Comparison of ENCODE assay signal across 8 mouse cellular contexts in the genomic region with DNA sequence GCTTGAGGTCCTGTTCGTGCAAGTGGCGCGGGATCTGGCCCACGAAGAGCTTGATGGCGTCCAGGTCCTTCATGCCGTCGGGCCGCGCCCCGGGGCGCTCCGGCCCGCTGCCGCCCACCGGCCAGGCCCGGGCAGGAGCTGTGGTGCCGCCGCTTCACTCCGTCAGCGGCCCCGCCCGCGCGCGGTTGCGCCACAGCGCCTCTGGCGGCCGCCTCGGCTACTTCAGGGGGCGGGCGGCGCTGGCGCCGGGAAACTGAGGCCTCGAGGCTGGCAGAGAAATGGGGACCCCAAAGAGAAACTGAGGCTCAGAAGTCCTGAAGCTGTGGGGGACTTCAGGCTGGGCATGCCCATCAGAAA. TPM values are rescaled to one million over a fixed set of nuclear protein-coding genes. Genes with fewer than 3 reads are reported as not detected.
DNase-seq lines count a peak whose midpoint lies in the region; ATAC-seq and TF ChIP-seq lines count a peak whose summit lies in the region.

Gene Celf5 (minus strand): TSS at position 177 of the 357 bp plus-strand sequence.

- ATAC-seq in hindbrain, embryonic 11.5 days (ENCODE audit: low FRiP score): peak; percentile 55

- under 1% methylated on average over 36 of the region's 36 CpGs for WGBS in kidney, adult 2 months
- WGBS in hindbrain, embryonic 11.5 days: under 1% methylated on average over 35 of the region's 36 CpGs
- under 1% methylated on average over 36 of the region's 36 CpGs for WGBS in small intestine, adult 2 months

- peak; percentile 41 for DNase-seq in kidney, adult 2 months
- DNase-seq in kidney, adult 8-10 months: no peak
- peak; percentile 68 for DNase-seq in adrenal gland, postnatal 14 days
- peak; percentile 85 for DNase-seq in hindbrain, embryonic 11.5 days (ENCODE audit: low spot score)
- peak; percentile 69 to 79 for DNase-seq in left cerebral cortex, postnatal 25 days (ENCODE audit: low spot score in 2 of 2)

- no peaks in the 10 kb centered on the region for H3K4me1 ChIP-seq in kidney, adult 2 months (ENCODE audit: control insufficient read depth, insufficient read depth, low read length)
- no peaks in the 10 kb centered on the region for H3K4me1 ChIP-seq in embryonic fibroblast, embryonic 13.5 days (ENCODE audit: control insufficient read depth, insufficient read depth, low read length)
- H3K4me1 ChIP-seq in hindbrain, embryonic 11.5 days (replicated peaks; ENCODE audit: control insufficient read depth, insufficient read depth, low read length): peaks cover 4% of the 10 kb centered on the region
- H3K4me1 ChIP-seq in megakaryocyte, embryonic 14.5 days: peaks cover 50% of the 10 kb centered on the region
- H3K4me1 ChIP-seq in small intestine, adult 2 months (ENCODE audit: control insufficient read depth, insufficient read depth, insufficient read length, low read length): peaks cover 8% of the 10 kb centered on the region; the same call in 1 of the 2 replicates

- no peaks in the 10 kb centered on the region for H3K9me3 ChIP-seq in hindbrain, embryonic 11.5 days (ENCODE audit: control insufficient read depth, low read length)
- no peaks in the 10 kb centered on the region for H3K9me3 ChIP-seq in megakaryocyte, embryonic 14.5 days

- H3K4me3 ChIP-seq in kidney, adult 2 months (ENCODE audit: insufficient read depth, low read depth, low read length): peak within 1 kb of the TSS; percentile 55
- H3K4me3 ChIP-seq in embryonic fibroblast, embryonic 13.5 days (ENCODE audit: insufficient read depth, low read length): peak within 1 kb of the TSS; percentile 51
- H3K4me3 ChIP-seq in hindbrain, embryonic 11.5 days (ENCODE audit: low read depth, low read length): peak within 1 kb of the TSS; percentile 44
- H3K4me3 ChIP-seq in megakaryocyte, embryonic 14.5 days (replicated peaks): peak within 1 kb of the TSS; percentile 92
- peak within 1 kb of the TSS; percentile 65 for H3K4me3 ChIP-seq in small intestine, adult 2 months (ENCODE audit: low read depth, low read length)

- no peaks in the 10 kb centered on the region for H3K36me3 ChIP-seq in kidney, adult 2 months (ENCODE audit: control insufficient read depth, insufficient read depth, low read length)
- peaks cover 3% of the 10 kb centered on the region; the same call in 1 of the 2 replicates for H3K36me3 ChIP-seq in hindbrain, embryonic 11.5 days (ENCODE audit: control insufficient read depth, insufficient read depth, low read length)
- H3K36me3 ChIP-seq in megakaryocyte, embryonic 14.5 days (replicated peaks; ENCODE audit: low read length): peaks cover 21% of the 10 kb centered on the region
- peaks cover 11% of the 10 kb centered on the region; the same call in 1 of the 2 replicates for H3K36me3 ChIP-seq in small intestine, adult 2 months (ENCODE audit: control insufficient read depth, insufficient read depth, low read length)

- H3K27ac ChIP-seq in kidney, adult 2 months (ENCODE audit: insufficient read depth, low read depth, low read length): no peak within 1 kb of the TSS
- no peak within 1 kb of the TSS for H3K27ac ChIP-seq in embryonic fibroblast, embryonic 13.5 days (ENCODE audit: insufficient read depth, low read length)
- H3K27ac ChIP-seq in hindbrain, embryonic 11.5 days (ENCODE audit: low read depth, low read length): no peak within 1 kb of the TSS
- no peak within 1 kb of the TSS for H3K27ac ChIP-seq in small intestine, adult 2 months (ENCODE audit: insufficient read depth, low read depth, low read length)

- TF ChIP-seq POLR2A in kidney, adult 2 months (IDR thresholded peaks at IDR 0.05; ENCODE audit: low read depth, low read length): no peak
- TF ChIP-seq POLR2A in embryonic fibroblast, embryonic 13.5 days (IDR thresholded peaks at IDR 0.05; ENCODE audit: low read depth, low read length): no peak
- no peak for TF ChIP-seq POLR2A in small intestine, adult 2 months (IDR thresholded peaks at IDR 0.05; ENCODE audit: low read depth, low read length)

- H3K27me3 ChIP-seq in kidney, adult 2 months (replicated peaks; ENCODE audit: control insufficient read depth, insufficient read depth, low read length): no peaks in the 10 kb centered on the region
- peaks cover 12% of the 10 kb centered on the region for H3K27me3 ChIP-seq in hindbrain, embryonic 11.5 days (ENCODE audit: control insufficient read depth, insufficient read depth, low read length)
- H3K27me3 ChIP-seq in megakaryocyte, embryonic 14.5 days (replicated peaks): peaks cover 45% of the 10 kb centered on the region
- peaks cover 21% of the 10 kb centered on the region for H3K27me3 ChIP-seq in small intestine, adult 2 months (ENCODE audit: control insufficient read depth, insufficient read depth, low read length)

- H3K9ac ChIP-seq in hindbrain, embryonic 11.5 days (ENCODE audit: low read depth, low read length): peak within 1 kb of the TSS; percentile 62

- H3K4me2 ChIP-seq in hindbrain, embryonic 11.5 days (replicated peaks; ENCODE audit: low read depth, low read length): peak within 1 kb of the TSS; percentile 58

- intact Hi-C loops in left cerebral cortex, postnatal 25 days (cut with DNase I): loop anchor here (2.0 kb wide), 1 partner anchor 14 kb away; no protein-coding TSS in a partner anchor

- TF ChIP-seq CTCF in kidney, adult 2 months (conservative IDR thresholded peaks at IDR 0.05; ENCODE audit: insufficient read depth, insufficient read length, low read depth, low read length): peak; percentile 55
- TF ChIP-seq CTCF in embryonic fibroblast, embryonic 13.5 days (IDR thresholded peaks at IDR 0.05; ENCODE audit: borderline replicate concordance, insufficient read depth, low read length): peak; percentile 32; the same call in 1 of the 2 replicates
- TF ChIP-seq CTCF in small intestine, adult 2 months (IDR thresholded peaks at IDR 0.05; ENCODE audit: extremely low read depth, insufficient read length, insufficient replicate concordance, low read depth, low read length): peak; percentile 73

RNA-seq across cellular contexts. Expression of gene Celf5, which starts in this region (rescaled TPM):
- polyA plus RNA-seq in kidney, adult 2 months (2012; rRNA removed): 0.18 and 0.27 TPM in 2 replicates
- total RNA-seq in adrenal gland, postnatal 14 days (2021): 0.48 and 0.98 TPM in 2 replicates
- polyA plus RNA-seq in embryonic fibroblast, embryonic 13.5 days (2011; ENCODE audit: insufficient read length, low read depth, missing spikeins): 4.4 and 4.5 TPM in 2 replicates
- polyA plus RNA-seq in hindbrain, embryonic 11.5 days (2014; fragmentation: Nextera tagmentation; extraction: Ambion mirVana): 12.7 and 13.7 TPM in 2 replicates
- 100 to 1,000 TPM; 285 to 286 TPM for total RNA-seq in left cerebral cortex, postnatal 25 days (2021)
- polyA plus RNA-seq in megakaryocyte, embryonic 14.5 days (2012; ENCODE audit: insufficient read depth, low replicate concordance): 1.3 and 3.3 TPM in 2 replicates
- polyA plus RNA-seq in small intestine, adult 2 months (2012; rRNA removed): 1.1 and 3.3 TPM in 2 replicates

Comparison
In these comparisons a context has a peak if more than half of its experiments do, and no peak if none do; other contexts are left out.
1. RNA of gene Celf5 (total RNA-seq): 285 to 286 TPM in left cerebral cortex, postnatal 25 days; 0.48 to 0.98 TPM in adrenal gland, postnatal 14 days; every median in the first group is over 100 times any median in the second.
2. Peak in DNase-seq and H3K4me3 ChIP-seq in kidney, adult 2 months; RNA of the gene not detected or under 1 TPM.
3. Peak in DNase-seq in adrenal gland, postnatal 14 days; RNA of the gene not detected or under 1 TPM.
4. DNase-seq: peak in hindbrain, embryonic 11.5 days (single experiment) and left cerebral cortex, postnatal 25 days (2 of 2); none in kidney, adult 8-10 months (0 of 2).
5. Peak in every context shown above with its lines, with median percentiles within 50 percentile points of each other: H3K4me3 ChIP-seq and CTCF ChIP-seq.